Mouse (Mus musculus) testis, adult 2 months (tissue): ENCODE results near the gene Klf5.

ENCODE experiments used
- CTCF ChIP-seq: fragments of 200-500 bp; IDR thresholded peaks from 2 replicates; pipeline ENCODE4 v1.5.1; 2012; ENCODE audit warnings: low read depth, mild to moderate bottlenecking, inconsistent platforms, low read length, moderate library complexity; ENCODE audit not compliant: control insufficient read depth, insufficient read depth, insufficient replicate concordance
- POLR2A ChIP-seq: fragments of 200-500 bp; IDR thresholded peaks from 2 replicates; pipeline ENCODE4 v1.6.1; 2012; ENCODE audit warnings: low read depth, mild to moderate bottlenecking, inconsistent platforms, low read length, moderate library complexity; ENCODE audit not compliant: control insufficient read depth

DNA sequence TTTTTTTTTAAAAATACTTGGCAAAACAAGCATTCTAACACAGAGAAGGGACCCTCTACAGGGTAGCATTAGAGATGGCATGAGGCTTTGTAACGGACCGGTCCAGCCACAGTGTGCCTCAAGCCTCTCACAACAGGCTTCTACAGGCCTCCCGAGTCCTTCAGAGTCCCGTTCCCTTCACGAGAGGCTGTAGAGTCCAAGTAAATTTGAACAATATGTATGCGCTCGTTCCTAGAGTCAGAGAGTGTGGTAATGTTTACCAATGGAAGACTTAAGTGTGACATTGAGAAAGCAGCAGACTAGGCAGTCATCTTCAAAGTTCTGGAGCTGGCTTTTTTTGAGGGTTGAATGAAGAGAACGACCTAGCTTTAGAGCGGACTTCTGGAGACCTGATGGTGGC, 11.1 kb downstream of the Klf5 start:
- no peak for TF ChIP-seq CTCF
- TF ChIP-seq POLR2A, result no peak
